Mouse (Mus musculus): Measurements from ENCODE around the gene Gjd3. TPM values are rescaled to one million over a fixed set of nuclear protein-coding genes. Genes with fewer than 3 reads are reported as not detected.
"Not testable (repeated sequence)": the region's sequence is repeated elsewhere in the genome, so short reads cannot be mapped to it uniquely, and the experiment has no call there.

The Gjd3 gene
- polyA plus RNA-seq (2012; rRNA removed): 0.55 and 1.1 TPM in 2 replicates

DNA sequence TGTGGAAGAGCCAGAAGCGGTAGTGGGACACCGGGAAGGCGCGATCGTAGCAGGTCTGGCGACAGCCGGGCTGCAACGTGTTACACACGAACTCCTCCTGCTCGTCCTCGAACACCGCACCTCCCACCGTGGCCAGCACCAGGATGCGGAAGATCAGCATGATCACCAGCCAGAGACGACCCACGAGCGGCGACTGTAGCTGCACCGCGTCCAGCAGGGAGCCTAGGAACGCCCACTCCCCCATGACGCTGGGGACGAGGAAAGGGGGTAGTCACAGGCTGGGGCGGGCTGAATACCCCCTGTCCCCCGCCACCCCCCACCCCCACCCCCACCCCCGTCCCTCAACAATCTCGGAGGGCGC lies at the start of gene Gjd3:
Gene Gjd3 (minus strand): TSS at position 244 of the 361 bp plus-strand sequence.
- no peak for DNase-seq (ENCODE audit: low read depth)

DNA sequence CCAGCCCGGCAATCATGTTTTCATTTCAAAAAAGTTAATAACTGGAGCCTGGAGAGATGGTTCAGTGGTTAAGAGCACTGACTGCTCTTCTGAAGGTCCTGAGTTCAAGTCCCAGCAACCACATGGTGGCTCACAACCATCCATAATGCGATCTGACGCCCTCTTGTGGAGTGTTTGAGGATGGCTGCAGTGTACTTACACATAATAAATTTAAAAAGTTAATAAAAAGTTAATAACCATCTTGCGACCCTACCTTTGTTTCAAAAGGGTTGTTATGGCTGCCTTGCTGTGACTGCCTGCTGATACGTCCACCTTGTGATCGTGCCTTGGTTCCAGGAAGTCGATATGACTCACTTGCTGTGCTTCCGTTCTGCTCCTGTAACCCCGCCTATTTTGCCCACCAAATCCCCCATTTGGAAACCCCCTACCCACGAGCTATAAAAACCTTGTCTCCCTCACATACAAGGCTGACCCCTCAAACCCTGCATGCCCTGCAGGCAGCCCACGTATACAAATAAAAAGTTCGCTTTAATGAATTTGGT lies 44.2 kb upstream of the Gjd3 start:
- DNase-seq (ENCODE audit: low read depth): no peak

DNA sequence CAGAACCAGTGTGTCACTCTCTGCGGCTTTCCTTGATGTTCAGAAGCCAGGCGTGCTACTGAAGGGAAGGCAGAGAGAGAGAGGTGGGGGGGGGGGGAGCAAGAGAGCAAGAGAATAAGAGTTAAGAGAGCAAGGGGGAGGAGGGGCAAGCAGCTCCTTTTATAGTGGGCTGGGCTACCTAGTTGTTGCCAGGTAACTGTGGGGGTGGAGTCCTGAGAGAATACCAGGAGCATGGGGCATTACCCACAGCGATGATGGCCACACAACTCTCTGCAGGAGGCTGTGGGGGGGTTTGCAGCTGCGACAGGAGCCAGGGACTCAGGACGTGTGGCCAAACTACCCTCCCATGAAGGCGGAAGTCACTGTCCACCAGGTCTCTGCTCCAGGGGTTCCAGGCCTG lies 43.1 kb upstream of the Gjd3 start:
- no peak for DNase-seq (ENCODE audit: low read depth)

- no peak for DNase-seq (ENCODE audit: low read depth)
Observed at GRCm38 (mm10) chr11:99024468-99025134, 41.8 kb upstream of the Gjd3 start.

GRCm38 (mm10) chr11:99023500-99024467 lies 41.0 kb upstream of the Gjd3 start, which contains the start of gene Top2a:
Gene Top2a, minus strand, starts transcription at chr11:99024189.
- DNase-seq (ENCODE audit: low read depth): peak; percentile 100

GRCm38 (mm10) chr11:99023094-99023493 lies 40.3 kb upstream of the Gjd3 start:
- no peak for DNase-seq (ENCODE audit: low read depth)

- no peak for DNase-seq (ENCODE audit: low read depth)
Observed at GRCm38 (mm10) chr11:99022384-99022933, 39.6 kb upstream of the Gjd3 start.

- DNase-seq (ENCODE audit: low read depth): no peak
Observed at GRCm38 (mm10) chr11:99019844-99020243, 37.0 kb upstream of the Gjd3 start.

DNA sequence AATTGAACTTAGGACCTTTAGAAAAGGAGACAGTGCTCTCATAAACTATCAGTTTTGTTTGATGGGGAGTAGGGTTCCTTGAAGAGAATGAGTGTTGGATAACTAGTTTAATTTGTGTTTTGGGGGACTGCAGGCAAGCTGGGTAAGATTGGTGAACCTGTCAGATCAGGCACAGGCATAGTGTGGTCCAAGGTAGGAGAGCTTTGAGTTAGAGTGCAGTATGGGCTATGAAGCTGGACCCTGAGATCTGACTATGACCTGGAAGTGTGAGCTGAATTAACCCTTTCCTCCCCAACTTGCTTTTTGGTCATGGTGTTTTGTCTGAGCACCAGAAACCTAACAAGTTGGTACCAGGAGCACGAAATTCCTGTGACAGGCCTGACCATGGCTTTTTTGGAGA lies 31.0 kb upstream of the Gjd3 start:
- no peak for DNase-seq (ENCODE audit: low read depth)

- no peak for DNase-seq (ENCODE audit: low read depth)
Observed at GRCm38 (mm10) chr11:99010706-99011105, 27.9 kb upstream of the Gjd3 start.

DNA sequence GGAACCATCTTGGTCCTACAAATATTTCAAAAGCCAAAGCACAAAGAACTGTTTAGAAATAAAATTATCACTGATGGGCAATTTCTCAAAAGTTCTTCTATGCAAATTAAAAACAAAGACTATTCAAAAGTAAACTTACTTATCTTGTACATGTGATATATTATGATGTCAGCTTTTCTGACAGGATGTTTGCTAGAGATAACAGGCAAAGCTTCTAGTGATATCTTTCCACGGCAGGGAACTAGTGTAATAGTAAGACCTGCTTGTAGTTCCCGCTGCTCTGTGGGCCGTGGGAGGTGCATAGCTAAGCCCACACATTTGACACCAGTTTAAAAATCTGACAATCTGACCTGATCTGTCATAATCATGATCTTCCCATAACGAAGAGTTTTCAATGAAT lies 27.3 kb upstream of the Gjd3 start:
- DNase-seq (ENCODE audit: low read depth): no peak

- DNase-seq (ENCODE audit: low read depth): no peak
Observed at GRCm38 (mm10) chr11:99006788-99007187, 24.0 kb upstream of the Gjd3 start.

GRCm38 (mm10) chr11:98999243-98999642 lies 16.4 kb upstream of the Gjd3 start:
- DNase-seq (ENCODE audit: low read depth): no peak

DNA sequence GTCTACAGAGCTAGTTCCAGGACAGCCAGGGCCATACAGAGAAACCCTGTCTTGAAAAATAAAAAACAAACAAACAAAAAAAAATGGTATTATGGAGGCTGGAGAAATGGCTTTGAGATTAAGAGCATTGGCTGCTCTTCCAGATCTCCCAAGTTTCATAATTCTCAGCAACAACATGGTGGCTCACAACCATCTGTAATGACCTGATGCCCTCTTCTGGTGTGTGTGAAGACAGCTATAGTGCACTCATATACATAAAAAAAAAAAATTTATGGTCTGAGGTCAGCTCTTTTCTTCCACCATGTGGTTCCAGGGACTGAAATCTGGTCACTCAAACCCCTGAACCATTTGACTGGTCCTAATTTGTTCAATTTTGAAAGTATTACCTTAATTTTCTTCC lies 16.0 kb upstream of the Gjd3 start:
- DNase-seq (ENCODE audit: low read depth): no peak

DNA sequence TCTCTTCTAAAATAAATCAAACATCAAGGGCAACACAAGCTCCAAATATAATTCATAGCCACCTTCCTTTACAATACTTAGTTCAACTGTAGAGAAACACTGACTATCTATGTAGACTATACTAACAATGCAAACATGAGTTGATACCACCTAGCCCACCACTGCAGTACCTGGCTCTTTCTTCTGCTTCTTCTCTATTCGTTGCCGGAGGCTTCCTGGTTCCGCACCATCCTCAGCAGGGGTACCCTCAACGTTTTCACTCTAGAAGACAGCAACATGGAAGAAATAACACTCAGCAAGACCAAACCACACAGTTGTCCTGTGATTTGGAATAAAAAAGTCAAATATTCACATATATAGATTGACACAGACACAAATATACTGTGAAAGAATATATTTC lies 14.8 kb upstream of the Gjd3 start:
- DNase-seq (ENCODE audit: low read depth): no peak

DNA sequence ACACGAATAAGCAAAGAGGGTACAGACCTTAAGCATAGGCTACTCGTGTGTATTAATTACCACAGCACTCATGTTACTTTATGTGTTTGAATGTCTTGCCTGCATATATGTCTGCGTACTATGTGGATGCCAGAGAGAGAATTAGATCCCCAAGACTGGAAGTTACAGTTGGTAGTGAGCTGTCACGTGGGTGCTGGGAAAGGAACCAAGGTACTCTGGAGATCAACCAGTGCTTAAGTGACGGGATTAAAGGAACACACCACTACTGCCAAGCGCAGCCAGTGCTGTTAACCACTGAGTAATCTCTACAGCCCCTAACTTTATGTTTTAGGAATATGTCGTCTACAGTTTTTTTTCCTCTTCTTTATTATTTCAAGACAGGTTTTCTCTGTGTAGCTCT lies 13.2 kb upstream of the Gjd3 start:
- no peak for DNase-seq (ENCODE audit: low read depth)

- no peak for DNase-seq (ENCODE audit: low read depth)
Observed at GRCm38 (mm10) chr11:98990866-98991265, 8.1 kb upstream of the Gjd3 start.

- DNase-seq (ENCODE audit: low read depth): not testable (repeated sequence)
Observed at GRCm38 (mm10) chr11:98988260-98988659, 5.4 kb upstream of the Gjd3 start.

- DNase-seq (ENCODE audit: low read depth): no peak
Observed at GRCm38 (mm10) chr11:98985542-98985941, 2.7 kb upstream of the Gjd3 start.

DNA sequence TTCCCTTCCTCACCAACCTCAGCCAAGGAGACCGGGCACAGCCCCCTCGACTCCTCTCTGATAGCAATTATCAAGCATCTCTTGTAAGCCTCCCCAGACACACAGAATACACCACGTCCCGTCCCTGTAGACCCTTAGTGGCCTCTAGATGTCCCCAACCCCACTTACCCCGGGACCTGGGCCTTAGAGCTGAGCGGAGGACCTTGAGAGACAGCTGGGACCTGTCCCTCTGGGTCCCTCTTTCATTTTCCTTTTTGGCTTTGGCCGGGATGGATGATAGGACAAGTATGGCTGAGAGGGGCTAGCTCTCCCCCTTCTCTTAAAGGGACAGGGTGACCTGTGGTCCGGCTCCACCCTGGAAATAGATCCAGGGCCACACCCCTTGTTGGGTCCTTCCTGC lies 735 bp upstream of the Gjd3 start:
- DNase-seq (ENCODE audit: low read depth): no peak

DNA sequence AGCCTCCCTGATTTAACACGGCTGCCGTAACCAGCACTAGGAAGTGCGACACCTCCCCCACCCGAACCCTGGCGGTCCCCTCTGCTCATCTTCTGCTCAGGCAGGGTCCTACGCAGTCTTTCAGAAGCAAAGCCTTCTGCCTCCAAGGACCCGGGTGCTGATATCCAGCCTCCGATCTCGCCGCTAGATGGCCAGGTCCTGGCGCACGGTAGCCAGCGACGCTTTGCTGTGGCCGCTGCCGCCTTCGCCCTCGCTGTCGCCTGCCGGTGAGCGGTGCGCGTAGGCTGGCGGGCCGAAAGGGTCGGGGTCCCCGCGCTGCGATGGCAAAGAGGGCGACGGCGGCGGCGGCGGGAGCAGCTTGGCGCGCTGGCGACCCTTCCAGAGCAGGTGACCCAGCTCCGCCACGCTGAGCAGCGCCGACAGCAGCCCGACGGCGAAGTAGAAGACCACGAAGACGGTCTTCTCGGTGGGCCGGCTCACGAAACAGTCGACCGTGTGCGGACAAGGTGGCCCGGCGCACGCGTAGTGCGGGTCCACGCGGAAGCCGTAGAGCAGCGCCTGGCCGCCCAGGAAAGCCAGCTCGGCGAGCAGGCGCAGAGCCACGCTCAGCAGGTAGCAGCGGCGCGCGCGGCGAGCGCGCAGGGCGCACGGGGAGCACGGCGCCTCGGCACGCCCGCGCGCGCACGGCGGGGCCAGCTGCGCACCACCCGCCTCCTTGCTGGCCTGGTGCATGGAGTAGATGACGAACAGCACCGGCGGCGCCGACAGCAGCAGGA lies 631 bp downstream of the Gjd3 start:
- DNase-seq (ENCODE audit: low read depth): no peak

Measured in gonadal fat pad, adult 2 months (tissue).